Mouse (Mus musculus) adipose tissue, adult 10 weeks (tissue): Measurements from ENCODE around the gene Krtap5-5. TPM values are rescaled to one million over a fixed set of nuclear protein-coding genes. Genes with fewer than 3 reads are reported as not detected.

Source experiments
- polyA plus RNA-seq: library from polyadenylated mRNA; stranded (reverse); fragments of 350-450 nt; fragmentation: Illumina TruSeq; extraction: RNeasy Lipid Tissue Mini Kit (QIAGEN cat#74804); gene quantifications from one replicate; pipeline ENCODE4 v1.2.3, GENCODE M21; 2014; ENCODE audit warnings: low read depth, low replicate concordance

Gene Krtap5-5
- polyA plus RNA-seq = not detected

GRCm38 (mm10) chr7:142229871-142230270 is at the start of gene Krtap5-5:
Krtap5-5 (minus strand) TSS chr7:142229971.

DNA sequence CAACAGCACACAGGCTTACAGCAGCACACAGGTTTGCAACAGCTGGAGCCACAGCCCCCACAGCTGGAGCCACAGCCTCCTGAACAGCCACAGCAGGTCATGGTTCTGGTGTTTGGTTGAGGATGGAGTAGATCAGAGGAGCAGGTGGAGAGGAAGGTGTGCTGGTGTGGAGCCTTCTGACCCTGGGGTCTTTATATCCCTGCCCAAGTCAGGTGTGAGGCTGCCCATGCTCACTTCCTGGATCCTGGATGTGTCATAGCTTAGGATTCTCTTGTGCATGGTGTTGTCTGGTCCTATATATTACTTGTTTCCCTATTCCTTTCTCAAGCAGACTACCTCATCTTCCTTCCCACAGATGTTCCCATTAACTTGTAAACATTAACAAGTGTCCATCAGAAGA is 44.5 kb upstream of the Krtap5-5 start, which contains the start of gene Gm4559:
TSS of gene Gm4559 (minus strand) at position 101 of the 400 bp plus-strand sequence.

GRCm38 (mm10) chr7:142258254-142258653 is 28.5 kb upstream of the Krtap5-5 start, which contains the start of gene Gm2431:
Gm2431 (minus strand) TSS chr7:142258354.

GRCm38 (mm10) chr7:142240978-142241377 is 11.2 kb upstream of the Krtap5-5 start, which contains the start of gene Gm40460:
Gm40460 (minus strand) TSS chr7:142241078.

DNA sequence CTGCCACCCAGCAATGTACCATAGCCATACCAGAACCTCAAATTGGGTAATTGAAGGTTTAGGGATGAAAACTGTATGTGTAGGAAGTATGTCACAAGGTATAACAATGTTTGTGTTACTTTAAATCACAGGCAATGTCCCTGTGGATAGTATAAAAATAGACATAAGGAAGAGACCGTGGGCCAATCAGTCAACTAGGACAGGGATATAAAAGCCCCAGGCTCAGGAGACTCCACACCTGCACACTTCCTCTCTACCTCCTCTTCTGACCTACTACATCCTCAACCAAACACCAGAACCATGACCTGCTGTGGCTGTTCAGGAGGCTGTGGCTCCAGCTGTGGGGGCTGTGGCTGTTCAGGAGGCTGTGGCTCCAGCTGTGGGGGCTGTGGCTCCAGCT is 18.2 kb downstream of the Krtap5-5 start, which contains the start of gene Gm7579:
TSS of gene Gm7579 (plus strand) at position 301 of the 400 bp plus-strand sequence.

DNA sequence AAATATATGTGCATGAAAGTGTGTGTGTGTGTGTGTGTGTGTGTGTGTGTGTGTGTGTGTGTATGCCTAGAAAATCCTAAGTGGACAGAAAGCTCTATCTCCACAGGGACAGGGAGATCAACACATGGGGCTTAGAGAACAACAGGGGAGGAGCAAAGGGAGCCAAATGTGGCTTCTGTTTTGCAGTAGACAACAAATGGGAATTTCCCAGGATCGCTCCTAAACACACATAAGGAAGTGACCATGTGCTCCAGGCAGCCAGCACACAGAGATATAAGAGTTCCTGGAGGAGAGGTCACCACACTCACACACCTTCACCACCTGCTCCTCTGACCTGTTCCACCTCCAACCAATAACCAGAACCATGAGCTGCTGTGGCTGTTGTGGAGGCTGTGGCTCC is 28.7 kb downstream of the Krtap5-5 start, which contains the start of gene Krtap5-3:
TSS of gene Krtap5-3 (plus strand) at position 301 of the 400 bp plus-strand sequence.

DNA sequence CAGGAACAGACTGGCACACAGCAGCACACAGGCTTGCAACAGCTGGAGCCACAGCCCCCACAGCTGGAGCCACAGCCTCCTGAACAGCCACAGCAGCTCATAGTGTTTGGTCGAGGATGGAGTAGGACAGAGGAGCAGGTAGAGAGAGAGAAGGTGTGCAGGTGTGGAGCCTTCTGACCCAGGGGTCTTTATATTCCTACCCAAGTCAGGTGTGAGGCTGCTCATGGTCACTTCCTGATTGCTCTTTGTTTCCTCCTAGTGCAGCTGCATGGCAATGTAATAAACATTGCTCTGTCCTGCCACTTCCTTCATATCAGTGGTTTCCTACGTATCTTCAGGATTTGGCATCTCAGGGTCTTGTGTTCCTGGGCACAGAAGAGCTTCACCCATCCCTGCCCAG is 39.5 kb downstream of the Krtap5-5 start, which contains the start of gene Gm10153:
TSS of gene Gm10153 (minus strand) at position 101 of the 400 bp plus-strand sequence.

Other genes with a start within 250 kb of the Krtap5-5 start
- gene Mob2, start 168.9 kb downstream of the Krtap5-5 start, polyA plus RNA-seq = 41.4 TPM
- gene Dusp8, start 134.1 kb downstream of the Krtap5-5 start, polyA plus RNA-seq = 7.1 TPM
- gene Gm45618, start 109.2 kb downstream of the Krtap5-5 start, polyA plus RNA-seq = not detected
- gene Gm39115, start 93.9 kb downstream of the Krtap5-5 start, polyA plus RNA-seq = not detected
- not detected for gene Gm45337, start 85.4 kb downstream of the Krtap5-5 start, polyA plus RNA-seq
- not detected for gene Gm29735, start 72.9 kb downstream of the Krtap5-5 start, polyA plus RNA-seq
- gene Gm4553, start 64.2 kb downstream of the Krtap5-5 start, polyA plus RNA-seq = not detected
- gene Krtap5-2, start 54.0 kb downstream of the Krtap5-5 start, polyA plus RNA-seq = not detected
- gene Gm10153, start 39.6 kb downstream of the Krtap5-5 start, polyA plus RNA-seq = not detected
- gene Krtap5-3, start 28.6 kb downstream of the Krtap5-5 start, polyA plus RNA-seq = not detected
- gene Gm7579, start 18.1 kb downstream of the Krtap5-5 start, polyA plus RNA-seq = not detected
- not detected for gene Gm40460, start 11.1 kb upstream of the Krtap5-5 start, polyA plus RNA-seq
- not detected for gene Gm2431, start 28.4 kb upstream of the Krtap5-5 start, polyA plus RNA-seq
- not detected for gene Gm4559, start 44.4 kb upstream of the Krtap5-5 start, polyA plus RNA-seq
- not detected for gene Krtap5-1, start 67.1 kb upstream of the Krtap5-5 start, polyA plus RNA-seq
- gene Krtap5-4, start 73.6 kb upstream of the Krtap5-5 start, polyA plus RNA-seq = not detected
- gene Ifitm10, start 143.8 kb upstream of the Krtap5-5 start, polyA plus RNA-seq = 2.1 TPM
- not detected for gene Gm49369, start 152.7 kb upstream of the Krtap5-5 start, polyA plus RNA-seq
- 780 TPM for gene Ctsd, start 158.1 kb upstream of the Krtap5-5 start, polyA plus RNA-seq
- not detected for gene Syt8, start 204.9 kb upstream of the Krtap5-5 start, polyA plus RNA-seq
- 2.1 TPM for gene Tnni2, start 211.8 kb upstream of the Krtap5-5 start, polyA plus RNA-seq
- 77.9 TPM for gene Lsp1, start 230.8 kb upstream of the Krtap5-5 start, polyA plus RNA-seq